Mouse (Mus musculus): Measurements from ENCODE around the gene Twsg1. TPM values are rescaled to one million over a fixed set of nuclear protein-coding genes. Genes with fewer than 3 reads are reported as not detected.
A peak's percentile ranks its signal among the peaks of the same experiment; 100 is the strongest.

Twsg1 gene
- polyA plus RNA-seq, 1 experiment from 2014 or later = 63.5 TPM

DNA sequence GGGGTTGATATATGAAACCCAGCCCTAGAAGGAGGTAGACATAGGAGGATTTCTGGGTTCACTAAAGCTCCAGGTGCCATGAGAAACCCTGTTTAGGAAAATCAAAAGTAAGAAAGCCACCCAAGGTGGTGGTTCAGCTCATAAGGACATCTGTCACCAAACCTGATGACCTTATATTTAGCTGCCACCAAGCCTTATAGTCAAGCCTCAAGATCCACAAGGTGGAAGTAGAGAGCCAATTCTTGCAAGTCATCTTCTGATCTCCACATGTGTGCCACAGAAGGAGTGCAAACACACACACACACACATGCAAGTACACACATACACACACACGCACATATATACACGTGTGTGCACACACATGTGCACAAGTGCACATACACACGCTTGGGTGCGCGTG lies 1.1 kb upstream of the Twsg1 start:
- Histone ChIP-seq H3K4me1 (replicated peaks; ENCODE audit: control insufficient read depth, insufficient read depth) (no peaks in the 10 kb centered on the region), H3K9me3 (ENCODE audit: control insufficient read depth, low read length) (no peaks in the 10 kb centered on the region), H3K27ac (replicated peaks) (no peak overlapping the region), H3K36me3 (ENCODE audit: control insufficient read depth, insufficient read depth, low read length) (no peaks in the 10 kb centered on the region), H3K4me3 (ENCODE audit: low read depth, low read length) (no peak overlapping the region), H3K4me2 (replicated peaks; ENCODE audit: low read depth) (no peak overlapping the region), H3K9ac (ENCODE audit: low read length) (no peak overlapping the region), H3K27me3 (ENCODE audit: control insufficient read depth, insufficient read depth, low read length) (no peaks in the 10 kb centered on the region)
- WGBS = 80% methylated on average over 5 of the region's 5 CpGs
- TF ChIP-seq EP300 (optimal IDR thresholded peaks at IDR 0.05) (no peak), CTCF (IDR thresholded peaks at IDR 0.05; ENCODE audit: low read depth) (peak; percentile 78)
- DNase-seq (ENCODE audit: low spot score) (no peak), ATAC-seq (ENCODE audit: low FRiP score, low TSS enrichment) (no peak)

DNA sequence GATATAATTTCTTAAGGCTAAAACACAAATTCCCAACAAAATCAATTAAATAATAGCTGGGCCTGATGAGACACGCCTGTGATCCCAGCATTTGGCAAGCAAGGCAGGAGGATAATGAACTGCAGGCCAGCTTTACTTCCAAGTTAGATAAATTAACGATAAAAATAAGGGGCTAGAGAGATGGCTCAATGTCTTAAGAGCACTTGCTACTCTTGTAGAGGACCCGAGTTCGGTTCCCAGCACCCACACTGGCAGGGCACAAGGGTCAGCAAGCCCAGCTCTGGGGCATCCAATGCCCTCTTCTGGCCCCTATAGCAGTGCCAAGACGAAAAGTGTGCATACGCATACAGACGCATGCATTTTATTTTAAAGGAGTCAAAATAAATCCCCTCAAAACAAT lies 843 bp downstream of the Twsg1 start:
- H3K36me3 ChIP-seq (ENCODE audit: control insufficient read depth, insufficient read depth, low read length) = no peaks in the 10 kb centered on the region
- WGBS = 26% methylated on average over 7 of the region's 7 CpGs
- no peak for TF ChIP-seq CTCF (IDR thresholded peaks at IDR 0.05; ENCODE audit: low read depth)
- no peak for TF ChIP-seq EP300 (optimal IDR thresholded peaks at IDR 0.05)
- peak overlapping the region; percentile 95 for H3K9ac ChIP-seq (ENCODE audit: low read length)
- DNase-seq (ENCODE audit: low spot score) = no peak
- peak overlapping the region; percentile 95 for H3K27ac ChIP-seq (replicated peaks)
- H3K27me3 ChIP-seq (ENCODE audit: control insufficient read depth, insufficient read depth, low read length) = no peaks in the 10 kb centered on the region
- H3K4me1 ChIP-seq (replicated peaks; ENCODE audit: control insufficient read depth, insufficient read depth) = no peaks in the 10 kb centered on the region
- H3K9me3 ChIP-seq (ENCODE audit: control insufficient read depth, low read length) = no peaks in the 10 kb centered on the region
- H3K4me2 ChIP-seq (replicated peaks; ENCODE audit: low read depth) = peak overlapping the region; percentile 63
- H3K4me3 ChIP-seq (ENCODE audit: low read depth, low read length) = peak overlapping the region; percentile 98
- ATAC-seq (ENCODE audit: low FRiP score, low TSS enrichment) = no peak

DNA sequence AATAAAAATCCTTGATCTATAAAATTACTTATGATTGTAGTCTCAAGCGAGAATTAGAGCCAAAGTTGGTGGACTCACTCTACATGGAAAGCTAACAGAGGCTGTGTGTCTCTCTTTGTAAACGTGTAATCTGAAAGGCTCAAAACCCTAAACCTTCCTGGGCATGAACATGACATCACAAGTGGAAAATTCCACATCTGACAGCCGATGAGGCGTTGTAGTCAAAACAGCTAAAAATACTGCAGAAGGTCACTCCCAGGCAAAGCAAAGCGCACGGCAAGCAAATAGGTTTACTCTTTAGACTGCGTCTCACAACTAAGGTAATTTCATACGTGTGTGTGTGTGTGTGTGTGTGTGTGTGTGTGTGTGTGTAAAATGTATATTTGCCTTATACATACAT lies 3.7 kb downstream of the Twsg1 start:
- no peaks in the 10 kb centered on the region for H3K36me3 ChIP-seq (ENCODE audit: control insufficient read depth, insufficient read depth, low read length)
- no peak overlapping the region for H3K9ac ChIP-seq (ENCODE audit: low read length)
- 68% methylated on average over 8 of the region's 8 CpGs for WGBS
- ATAC-seq (ENCODE audit: low FRiP score, low TSS enrichment) (no peak), DNase-seq (ENCODE audit: low spot score) (no peak)
- TF ChIP-seq CTCF (IDR thresholded peaks at IDR 0.05; ENCODE audit: low read depth) = no peak
- no peak for TF ChIP-seq EP300 (optimal IDR thresholded peaks at IDR 0.05)
- H3K9me3 ChIP-seq (ENCODE audit: control insufficient read depth, low read length) = no peaks in the 10 kb centered on the region
- H3K27me3 ChIP-seq (ENCODE audit: control insufficient read depth, insufficient read depth, low read length) = no peaks in the 10 kb centered on the region
- no peak overlapping the region for H3K4me3 ChIP-seq (ENCODE audit: low read depth, low read length)
- H3K27ac ChIP-seq (replicated peaks) = no peak overlapping the region
- H3K4me1 ChIP-seq (replicated peaks; ENCODE audit: control insufficient read depth, insufficient read depth) = no peaks in the 10 kb centered on the region
- H3K4me2 ChIP-seq (replicated peaks; ENCODE audit: low read depth) = no peak overlapping the region

DNA sequence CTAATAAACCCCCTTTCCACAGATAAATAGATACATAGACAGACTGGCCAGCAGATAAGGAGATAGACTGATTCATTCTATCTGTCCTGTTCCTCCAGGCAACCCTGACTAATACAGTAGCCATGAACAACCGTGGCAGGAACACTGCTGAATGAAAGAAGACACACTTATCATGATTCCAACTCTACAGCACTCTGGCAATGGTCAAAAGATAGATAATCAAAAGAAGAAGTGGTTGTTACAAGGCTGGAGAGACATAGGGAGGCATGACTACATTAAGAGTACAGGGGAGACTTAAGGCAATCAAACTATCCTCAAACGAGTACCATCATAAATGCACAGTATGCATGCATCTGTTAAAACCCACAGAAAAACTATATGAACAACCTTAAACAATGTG lies 5.6 kb downstream of the Twsg1 start:
- 92% methylated on average over 2 of the region's 2 CpGs for WGBS
- H3K36me3 ChIP-seq (ENCODE audit: control insufficient read depth, insufficient read depth, low read length) = no peaks in the 10 kb centered on the region
- DNase-seq (ENCODE audit: low spot score) (no peak), ATAC-seq (ENCODE audit: low FRiP score, low TSS enrichment) (no peak)
- peaks cover 8% of the 10 kb centered on the region; the same call in 1 of the 2 replicates for H3K4me1 ChIP-seq (replicated peaks; ENCODE audit: control insufficient read depth, insufficient read depth)
- H3K9me3 ChIP-seq (ENCODE audit: control insufficient read depth, low read length) = no peaks in the 10 kb centered on the region
- no peaks in the 10 kb centered on the region for H3K27me3 ChIP-seq (ENCODE audit: control insufficient read depth, insufficient read depth, low read length)
- no peak overlapping the region for H3K4me3 ChIP-seq (ENCODE audit: low read depth, low read length)
- H3K9ac ChIP-seq (ENCODE audit: low read length) = no peak overlapping the region
- TF ChIP-seq CTCF (IDR thresholded peaks at IDR 0.05; ENCODE audit: low read depth) (no peak), EP300 (optimal IDR thresholded peaks at IDR 0.05) (no peak)
- no peak overlapping the region; the same call in 1 of the 2 replicates for H3K27ac ChIP-seq (replicated peaks)
- H3K4me2 ChIP-seq (replicated peaks; ENCODE audit: low read depth) = no peak overlapping the region

DNA sequence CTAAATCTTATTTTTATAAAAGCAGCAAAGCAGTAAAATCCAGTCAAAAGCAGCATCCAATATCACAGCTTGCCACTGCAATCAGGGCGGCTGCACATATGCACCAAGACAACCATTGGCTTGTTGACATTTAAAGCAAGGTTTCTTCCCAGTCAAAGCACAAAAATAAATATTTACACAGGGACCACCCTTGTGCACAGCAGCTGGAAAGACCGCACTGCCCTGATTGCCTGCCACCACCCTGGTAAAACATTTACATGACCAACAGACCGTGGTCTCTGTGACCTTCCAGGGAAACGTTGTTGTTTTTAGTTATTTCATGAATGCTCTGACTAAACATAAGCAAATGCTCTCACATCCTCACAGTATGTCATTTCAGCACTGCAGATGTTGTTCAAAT lies 8.6 kb downstream of the Twsg1 start:
- Histone ChIP-seq H3K27ac (replicated peaks) (0 out of 2 replicates have a peak overlapping the region, but pooled peaks have one; percentile 18), H3K4me2 (replicated peaks; ENCODE audit: low read depth) (no peak overlapping the region), H3K36me3 (ENCODE audit: control insufficient read depth, insufficient read depth, low read length) (no peaks in the 10 kb centered on the region), H3K9ac (ENCODE audit: low read length) (no peak overlapping the region), H3K27me3 (ENCODE audit: control insufficient read depth, insufficient read depth, low read length) (no peaks in the 10 kb centered on the region), H3K4me3 (ENCODE audit: low read depth, low read length) (no peak overlapping the region), H3K9me3 (ENCODE audit: control insufficient read depth, low read length) (no peaks in the 10 kb centered on the region), H3K4me1 (replicated peaks; ENCODE audit: control insufficient read depth, insufficient read depth) (peaks cover 10% of the 10 kb centered on the region)
- no peak for TF ChIP-seq CTCF (IDR thresholded peaks at IDR 0.05; ENCODE audit: low read depth)
- no peak for TF ChIP-seq EP300 (optimal IDR thresholded peaks at IDR 0.05)
- DNase-seq (ENCODE audit: low spot score) = peak; percentile 43
- ATAC-seq (ENCODE audit: low FRiP score, low TSS enrichment) = peak; percentile 39
- WGBS = 27% methylated on average over 4 of the region's 4 CpGs

DNA sequence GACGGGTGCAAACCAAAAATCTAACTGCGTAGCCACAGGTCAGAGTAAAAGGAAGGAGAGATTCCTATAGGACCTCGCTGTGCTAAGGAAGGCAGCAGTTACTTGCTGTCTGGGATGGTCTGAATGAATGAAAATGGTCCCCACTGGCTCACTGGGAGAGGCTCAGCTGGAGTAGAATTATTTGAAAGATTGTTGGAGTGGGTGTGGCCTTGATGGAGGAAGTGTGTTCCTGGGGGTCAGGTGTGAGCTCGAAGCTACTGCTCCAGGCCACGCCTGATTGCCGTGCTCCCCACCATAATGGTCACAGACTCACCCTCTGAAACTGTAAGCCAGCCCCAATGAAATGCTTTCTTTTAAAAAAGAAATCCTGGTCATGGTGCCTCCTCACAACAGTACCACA lies 9.8 kb downstream of the Twsg1 start:
- ATAC-seq (ENCODE audit: low FRiP score, low TSS enrichment) = no peak

More for the DNA sequence above, 9.8 kb downstream of the Twsg1 start:
- 58% methylated on average over 6 of the region's 6 CpGs for WGBS
- Histone ChIP-seq H3K27me3 (ENCODE audit: control insufficient read depth, insufficient read depth, low read length) (no peaks in the 10 kb centered on the region), H3K4me2 (replicated peaks; ENCODE audit: low read depth) (no peak overlapping the region), H3K4me3 (ENCODE audit: low read depth, low read length) (no peak overlapping the region), H3K4me1 (replicated peaks; ENCODE audit: control insufficient read depth, insufficient read depth) (peaks cover 10% of the 10 kb centered on the region), H3K27ac (replicated peaks) (peak overlapping the region; percentile 35; the same call in 1 of the 2 replicates), H3K36me3 (ENCODE audit: control insufficient read depth, insufficient read depth, low read length) (0 out of 2 replicates have a peak, but pooled peaks cover 3% of the 10 kb centered on the region), H3K9me3 (ENCODE audit: control insufficient read depth, low read length) (no peaks in the 10 kb centered on the region), H3K9ac (ENCODE audit: low read length) (no peak overlapping the region)
- TF ChIP-seq CTCF (IDR thresholded peaks at IDR 0.05; ENCODE audit: low read depth) (no peak), EP300 (optimal IDR thresholded peaks at IDR 0.05) (no peak)
- no peak for DNase-seq (ENCODE audit: low spot score)
